Mouse (Mus musculus) liver, adult 2 months (tissue): Measurements from ENCODE around the gene Ralgps1.

Experiments used
- CTCF ChIP-seq: fragments of 200-500 bp; IDR thresholded peaks from 2 replicates; pipeline ENCODE4 v1.5.1; 2011; ENCODE audit warnings: low read depth, low read length, control low read depth
- POLR2A ChIP-seq: fragments of 200-500 bp; IDR thresholded peaks from 2 replicates; pipeline ENCODE4 v1.6.1; 2011; ENCODE audit warnings: low read length, control low read depth; ENCODE audit not compliant: insufficient read depth; ENCODE audit errors: extremely low read depth

GRCm38 (mm10) chr2:33228551-33228950, 142.7 kb downstream of the Ralgps1 start:
- TF ChIP-seq CTCF (no peak), POLR2A (no peak)
